Mouse (Mus musculus) left cerebral cortex, adult 2 months (tissue): Measurements from ENCODE around the gene Rbm8a2. TPM values are rescaled to one million over a fixed set of nuclear protein-coding genes. Genes with fewer than 3 reads are reported as not detected.

Experiments
- DNase-seq, 2 experiments: peaks; one replicate each; pipeline ENCODE4 v3.0.0; 2021 to 2022; ENCODE audit warnings: low spot score in 2 of 2, mixed read lengths in 1 of 2; ENCODE audit errors: extremely low spot score in 1 of 2
- H3K27ac ChIP-seq: fragments of 200-600 bp; 2 replicates; pipeline ENCODE4 v1.8.1; 2022
- H3K4me3 ChIP-seq: fragments of 200-600 bp; 2 replicates; pipeline ENCODE4 v1.8.1; 2022
- CTCF ChIP-seq: fragments of 200-600 bp; IDR thresholded peaks from 2 replicates; pipeline ENCODE4 v1.8.1; 2022; ENCODE audit warnings: antibody characterized with exemption, mild to moderate bottlenecking, moderate library complexity
- intact Hi-C: fragments of 180-260 bp; cut with DNase I; formaldehyde crosslinking; loops from one replicate; pipeline ENCODE4 v1.15.1; 2025
- total RNA-seq, 2 experiments: library from RNA; stranded (reverse); gene quantifications; 2 replicates each; pipeline ENCODE4 v1.2.3; 2021

The Rbm8a2 gene
- total RNA-seq, 2 experiments from 2014 or later = 0.52 TPM; not detected in 1

- H3K27ac ChIP-seq = no peak overlapping the region
Measured at GRCm38 (mm10) chr1:175970710-175971109, 8.2 kb downstream of the Rbm8a2 start.

GRCm38 (mm10) chr1:175967004-175967745 lies 11.7 kb downstream of the Rbm8a2 start:
- no peak for DNase-seq
- Histone ChIP-seq H3K4me3 (no peak overlapping the region), H3K27ac (no peak overlapping the region)
- no peak for TF ChIP-seq CTCF
- intact Hi-C loops = no loop called here

More at GRCm38 (mm10) chr1:175970710-175971109, 8.2 kb downstream of the Rbm8a2 start:
- intact Hi-C loops = no loop called here
- H3K4me3 ChIP-seq = no peak overlapping the region
- TF ChIP-seq CTCF = no peak
- DNase-seq = no peak

- Histone ChIP-seq H3K4me3 (no peak overlapping the region), H3K27ac (no peak overlapping the region)
- no peak for DNase-seq
- no peak for TF ChIP-seq CTCF
- intact Hi-C loops = no loop called here
Measured at GRCm38 (mm10) chr1:175961786-175962185, 17.1 kb downstream of the Rbm8a2 start.

- TF ChIP-seq CTCF = no peak
- no peak for DNase-seq
Measured at GRCm38 (mm10) chr1:175950851-175951250, 28.1 kb downstream of the Rbm8a2 start.

GRCm38 (mm10) chr1:175950421-175950820 lies 28.5 kb downstream of the Rbm8a2 start:
- DNase-seq = no peak
- H3K27ac ChIP-seq = no peak overlapping the region
- intact Hi-C loops = no loop called here
- no peak overlapping the region for H3K4me3 ChIP-seq
- TF ChIP-seq CTCF = no peak

More at GRCm38 (mm10) chr1:175950851-175951250, 28.1 kb downstream of the Rbm8a2 start:
- Histone ChIP-seq H3K27ac (no peak overlapping the region), H3K4me3 (no peak overlapping the region)
- intact Hi-C loops = no loop called here

GRCm38 (mm10) chr1:175946718-175947315 lies 32.1 kb downstream of the Rbm8a2 start:
- no peak for TF ChIP-seq CTCF
- H3K4me3 ChIP-seq = no peak overlapping the region
- intact Hi-C loops = no loop called here

GRCm38 (mm10) chr1:175943168-175943567 lies 35.7 kb downstream of the Rbm8a2 start:
- no peak overlapping the region for H3K27ac ChIP-seq
- H3K4me3 ChIP-seq = no peak overlapping the region
- no peak for DNase-seq
- no peak for TF ChIP-seq CTCF
- intact Hi-C loops = no loop called here

More at GRCm38 (mm10) chr1:175946718-175947315, 32.1 kb downstream of the Rbm8a2 start:
- H3K27ac ChIP-seq = no peak overlapping the region
- no peak for DNase-seq

- Histone ChIP-seq H3K27ac (no peak overlapping the region), H3K4me3 (no peak overlapping the region)
- intact Hi-C loops = no loop called here
- DNase-seq = no peak
- no peak for TF ChIP-seq CTCF
Measured at GRCm38 (mm10) chr1:175938731-175939130, 40.2 kb downstream of the Rbm8a2 start.

GRCm38 (mm10) chr1:175936282-175936737 lies 42.6 kb downstream of the Rbm8a2 start:
- peak; percentile 90 for TF ChIP-seq CTCF
- DNase-seq = peak; percentile 71 to 72

GRCm38 (mm10) chr1:175931391-175931790 lies 47.5 kb downstream of the Rbm8a2 start:
- no peak for DNase-seq
- no peak overlapping the region for H3K27ac ChIP-seq
- H3K4me3 ChIP-seq = no peak overlapping the region
- intact Hi-C loops = no loop called here
- no peak for TF ChIP-seq CTCF

More at GRCm38 (mm10) chr1:175936282-175936737, 42.6 kb downstream of the Rbm8a2 start:
- H3K27ac ChIP-seq = no peak overlapping the region
- intact Hi-C loops = loop anchor here (1.0 to 2.0 kb wide), 2 partner anchors 286 to 763 kb away; no protein-coding TSS in a partner anchor
- no peak overlapping the region for H3K4me3 ChIP-seq

Other genes with a start within 250 kb of the Rbm8a2 start
- 1 to 10 TPM in 1 of 2 experiments, under 1 TPM in 1; 0.21 to 1.9 TPM for gene Exo1, start 98.5 kb downstream of the Rbm8a2 start, total RNA-seq
- not detected for gene Gm38100, start 58.8 kb downstream of the Rbm8a2 start, total RNA-seq